Mouse (Mus musculus) skeletal muscle tissue, adult 2 months (tissue): Measurements from ENCODE around the gene Lhfp.

ENCODE experiments used
- DNase-seq: peaks from one replicate; pipeline ENCODE4 v3.0.0-alpha.2; 2012; ENCODE audit warnings: low read depth, low spot score

The Lhfp gene

DNA sequence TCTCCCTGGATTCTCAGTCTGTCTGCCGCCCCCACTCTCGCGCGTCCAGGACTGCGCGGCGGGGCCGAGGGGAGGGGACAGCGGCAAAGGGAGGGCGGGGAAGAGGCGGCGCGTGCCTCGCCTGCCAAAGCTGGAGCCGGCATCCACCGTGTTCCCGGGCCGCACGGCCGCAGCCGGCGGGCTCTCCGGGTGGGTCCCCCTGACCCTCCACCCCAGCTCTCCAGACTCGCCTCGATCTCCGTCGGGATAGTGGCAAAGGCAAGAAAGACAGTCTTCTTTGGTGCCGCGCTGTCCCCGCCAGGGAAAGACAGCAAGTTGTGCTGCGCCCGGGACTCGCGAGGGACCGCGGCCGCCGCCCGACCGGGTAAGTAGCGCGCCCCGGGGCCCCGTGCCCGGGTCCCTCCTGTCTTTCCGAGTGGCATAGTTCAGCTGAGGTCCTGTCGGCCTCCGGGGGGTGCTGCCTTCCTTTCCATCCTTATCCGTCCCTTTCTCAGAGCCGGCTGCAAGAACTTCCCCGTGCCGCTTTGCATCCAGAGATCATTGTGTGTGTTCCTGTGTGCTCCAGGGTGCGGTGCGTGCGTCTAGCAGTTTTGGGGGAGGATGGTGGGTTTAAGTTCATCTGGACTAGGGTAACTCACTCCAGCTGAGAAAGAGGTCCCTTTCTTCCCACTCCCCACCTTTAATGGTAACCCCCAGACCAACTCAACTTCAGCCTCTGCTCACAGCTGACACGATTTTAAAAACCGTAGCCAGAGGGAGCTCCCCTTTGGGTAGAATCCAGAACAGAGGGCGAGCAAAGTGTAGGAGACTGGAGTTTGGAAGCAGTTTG is at the start of gene Lhfp:
TSS of gene Lhfp (plus strand) at position 118 of the 829 bp plus-strand sequence.
- no peak for DNase-seq

DNA sequence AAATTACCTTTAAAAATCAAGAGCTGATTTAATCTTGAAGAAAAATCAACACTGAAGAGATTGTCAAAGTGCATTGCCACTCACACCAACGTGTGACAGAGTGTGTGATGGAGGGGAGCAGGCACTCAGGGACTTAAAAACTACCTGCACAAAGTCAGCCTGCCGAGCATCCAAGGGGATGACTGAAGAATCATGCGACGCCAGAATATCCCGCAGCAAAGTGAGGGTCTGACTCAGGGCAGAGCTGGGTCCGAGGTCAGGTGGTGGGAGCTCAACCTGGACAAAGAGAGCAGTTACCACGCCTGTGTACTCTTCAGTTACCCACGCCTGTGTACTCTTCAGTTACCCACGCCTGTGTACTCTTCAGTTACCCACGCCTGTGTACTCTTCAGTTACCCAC is 48.0 kb upstream of the Lhfp start:
- DNase-seq = no peak

DNA sequence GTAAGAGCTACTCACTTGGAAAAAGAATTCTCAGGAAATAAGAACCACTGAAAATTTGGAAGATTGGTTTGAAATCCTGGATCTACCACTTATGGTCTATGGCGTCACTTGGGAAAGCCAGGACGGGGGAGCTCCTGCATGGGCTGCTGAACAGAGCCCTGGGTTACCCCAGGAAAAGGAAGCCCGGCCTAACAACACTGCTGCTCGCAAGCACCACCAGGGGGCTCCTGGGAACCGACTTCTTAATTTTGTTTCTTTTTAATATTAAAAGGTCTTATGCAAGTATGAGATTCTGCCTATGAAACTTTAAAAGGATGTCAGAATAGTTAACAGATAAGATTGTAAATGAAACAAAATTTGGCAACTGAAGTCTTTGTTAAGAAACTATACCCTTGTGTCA is 46.7 kb upstream of the Lhfp start:
- no peak for DNase-seq

DNA sequence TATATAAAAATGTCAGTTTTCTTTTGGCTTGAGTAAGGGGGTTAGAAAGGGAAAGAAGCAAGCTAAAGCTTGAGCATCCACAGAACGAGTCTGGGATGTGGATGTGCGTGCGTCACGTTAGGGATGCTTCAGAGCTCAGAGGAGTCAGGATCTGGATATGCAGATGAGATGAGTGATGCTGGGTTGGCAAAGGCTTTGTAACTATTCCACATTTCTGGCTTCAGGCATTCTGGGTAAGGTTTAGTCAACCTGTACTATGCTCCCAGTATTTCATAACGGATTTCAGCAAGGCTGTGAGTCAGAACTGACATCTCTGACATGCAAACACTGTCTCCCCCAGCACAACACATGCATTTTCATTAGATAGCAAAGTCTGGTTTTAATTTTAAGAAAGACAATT is 44.7 kb upstream of the Lhfp start:
- no peak for DNase-seq

DNA sequence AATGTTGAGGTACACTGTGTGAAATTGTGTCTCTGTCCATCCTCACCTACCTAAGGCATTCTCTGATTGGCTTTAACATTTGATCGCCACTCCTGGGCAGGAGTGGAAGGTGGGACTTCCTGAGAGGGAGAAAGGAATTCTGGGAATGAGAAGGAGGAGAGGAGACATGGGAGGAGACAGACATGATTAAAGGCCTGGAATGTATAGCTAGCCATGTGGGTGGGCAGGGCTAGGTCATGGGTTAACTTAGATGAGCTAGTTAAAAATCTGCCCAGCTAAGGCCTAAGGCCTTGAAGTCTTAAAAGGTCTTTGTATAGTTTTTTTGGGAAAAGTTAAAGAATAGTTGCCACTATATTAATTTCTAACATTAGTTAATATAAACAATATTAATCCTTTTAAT is 43.9 kb upstream of the Lhfp start:
- DNase-seq = no peak

DNA sequence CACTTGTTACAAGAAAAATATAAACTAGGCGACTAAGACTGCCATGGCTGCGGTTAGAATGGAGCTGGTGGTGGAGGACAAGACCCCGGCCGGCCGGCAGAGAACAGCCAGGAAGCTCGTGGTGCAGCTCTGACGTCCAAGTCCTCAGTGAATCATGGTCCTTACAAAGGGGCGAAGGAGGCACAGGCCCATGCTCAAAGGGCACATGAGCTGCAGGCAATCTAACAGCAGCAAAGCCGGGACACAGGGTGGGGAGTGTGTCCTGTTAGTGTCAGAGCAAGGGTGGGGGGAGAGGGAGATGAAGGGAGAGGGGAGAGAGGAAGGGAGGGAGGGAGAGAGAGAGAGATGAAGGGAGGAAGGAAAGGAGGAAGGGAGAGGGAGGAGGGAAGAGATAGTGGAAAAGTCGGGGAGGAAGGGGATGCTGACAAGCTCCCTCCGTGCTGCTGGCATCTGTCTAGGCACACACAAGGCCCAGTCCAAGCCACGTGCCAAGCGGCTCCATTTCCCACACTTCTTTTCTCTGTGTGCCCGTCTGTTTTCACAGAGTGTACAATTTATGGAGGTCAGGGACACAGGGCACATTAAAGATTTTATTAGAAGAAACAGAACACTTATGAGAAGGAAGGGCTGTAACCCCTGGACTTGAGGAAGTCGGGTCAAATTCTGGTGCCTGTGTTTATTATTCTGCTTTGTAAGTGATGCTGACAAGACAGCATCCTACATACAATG is 42.1 kb upstream of the Lhfp start:
- no peak for DNase-seq

DNA sequence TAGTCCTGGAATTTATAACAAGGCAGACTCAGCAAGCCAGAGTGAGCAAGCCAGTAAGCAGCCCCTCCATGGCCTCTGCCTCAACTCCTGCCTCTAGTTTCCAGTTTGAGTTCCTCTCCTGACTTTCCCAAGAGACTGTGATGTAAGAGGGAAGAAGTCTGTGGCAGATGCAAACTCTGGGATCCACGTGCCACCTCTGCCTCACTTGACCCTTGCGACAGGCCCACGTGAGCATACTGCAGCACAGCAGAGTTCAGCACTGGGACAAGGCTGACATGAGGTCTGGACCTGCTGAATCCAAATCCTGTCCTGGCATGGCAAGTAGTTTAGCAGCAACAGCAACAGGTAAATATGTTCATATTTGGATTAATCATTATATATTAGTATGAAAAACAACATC is 41.3 kb upstream of the Lhfp start:
- DNase-seq = no peak

DNA sequence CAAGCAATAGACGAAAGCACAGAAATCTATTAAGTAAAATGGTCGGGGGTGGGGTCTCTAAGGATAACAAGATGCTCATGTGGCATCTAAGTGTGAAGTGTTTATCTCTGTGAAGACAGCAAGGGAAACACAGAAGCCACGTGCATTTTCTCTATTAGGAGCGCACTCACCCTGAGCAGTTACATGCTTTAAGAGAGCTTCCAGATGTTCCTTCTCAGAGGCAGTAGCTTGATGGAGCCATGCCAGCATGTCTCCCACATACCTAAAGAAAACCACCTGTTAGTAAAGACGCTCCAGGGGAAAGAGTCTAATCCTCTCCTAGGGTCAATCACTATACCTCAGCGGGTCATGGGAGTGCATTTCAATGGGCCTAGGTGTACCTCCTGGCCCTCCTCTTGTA is 39.3 kb upstream of the Lhfp start:
- DNase-seq = no peak

DNA sequence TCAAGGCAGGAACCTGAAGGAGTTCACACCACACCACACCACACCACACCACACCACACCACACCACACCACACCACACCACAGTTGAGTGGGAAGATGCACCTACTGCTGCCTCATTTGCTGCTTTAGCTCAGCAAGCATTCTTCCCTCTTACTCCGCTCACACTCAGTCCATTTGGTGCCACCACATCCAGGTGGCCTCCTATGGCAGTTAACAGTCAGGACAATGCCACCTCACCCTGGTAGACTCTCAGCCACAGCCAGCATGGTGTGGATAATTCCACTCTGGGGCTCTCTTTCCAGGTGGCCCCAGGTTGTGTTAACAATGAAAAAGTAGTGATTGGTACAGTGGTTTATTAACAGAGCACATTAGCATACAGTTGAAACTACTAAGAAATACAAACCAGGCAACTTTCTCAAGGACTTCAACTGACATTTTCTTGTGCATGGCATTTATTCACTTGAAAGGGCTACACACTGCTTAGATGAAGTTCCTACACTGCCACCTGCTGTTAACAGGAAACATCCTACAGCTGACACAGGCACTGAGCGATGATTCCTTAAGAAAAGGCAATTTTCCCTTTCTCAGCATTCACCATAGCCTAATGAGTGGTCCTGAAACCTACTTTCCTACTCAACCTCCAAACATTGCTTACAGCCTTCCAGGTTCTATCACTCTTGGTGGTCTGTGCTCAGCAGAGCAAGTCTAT is 36.8 kb upstream of the Lhfp start:
- DNase-seq = no peak

DNA sequence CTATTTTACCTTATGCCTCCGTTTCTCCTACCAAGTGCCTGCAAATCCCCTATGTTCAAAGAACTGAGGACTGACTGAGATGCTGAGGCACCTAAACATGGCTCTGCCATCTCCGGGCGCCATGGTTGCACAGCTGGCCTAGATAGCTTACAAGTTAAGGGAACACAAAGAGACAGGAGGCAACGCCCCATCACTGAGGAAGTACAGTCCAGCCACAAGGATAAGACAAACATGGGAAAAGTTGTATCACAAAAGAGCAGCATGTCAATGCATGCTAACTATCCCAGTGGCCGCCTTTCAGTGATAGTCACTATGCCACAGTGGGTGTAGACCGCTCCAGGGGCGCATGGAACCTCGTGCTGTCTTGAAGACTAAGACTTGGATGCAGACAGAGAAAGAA is 33.9 kb upstream of the Lhfp start:
- no peak for DNase-seq

DNA sequence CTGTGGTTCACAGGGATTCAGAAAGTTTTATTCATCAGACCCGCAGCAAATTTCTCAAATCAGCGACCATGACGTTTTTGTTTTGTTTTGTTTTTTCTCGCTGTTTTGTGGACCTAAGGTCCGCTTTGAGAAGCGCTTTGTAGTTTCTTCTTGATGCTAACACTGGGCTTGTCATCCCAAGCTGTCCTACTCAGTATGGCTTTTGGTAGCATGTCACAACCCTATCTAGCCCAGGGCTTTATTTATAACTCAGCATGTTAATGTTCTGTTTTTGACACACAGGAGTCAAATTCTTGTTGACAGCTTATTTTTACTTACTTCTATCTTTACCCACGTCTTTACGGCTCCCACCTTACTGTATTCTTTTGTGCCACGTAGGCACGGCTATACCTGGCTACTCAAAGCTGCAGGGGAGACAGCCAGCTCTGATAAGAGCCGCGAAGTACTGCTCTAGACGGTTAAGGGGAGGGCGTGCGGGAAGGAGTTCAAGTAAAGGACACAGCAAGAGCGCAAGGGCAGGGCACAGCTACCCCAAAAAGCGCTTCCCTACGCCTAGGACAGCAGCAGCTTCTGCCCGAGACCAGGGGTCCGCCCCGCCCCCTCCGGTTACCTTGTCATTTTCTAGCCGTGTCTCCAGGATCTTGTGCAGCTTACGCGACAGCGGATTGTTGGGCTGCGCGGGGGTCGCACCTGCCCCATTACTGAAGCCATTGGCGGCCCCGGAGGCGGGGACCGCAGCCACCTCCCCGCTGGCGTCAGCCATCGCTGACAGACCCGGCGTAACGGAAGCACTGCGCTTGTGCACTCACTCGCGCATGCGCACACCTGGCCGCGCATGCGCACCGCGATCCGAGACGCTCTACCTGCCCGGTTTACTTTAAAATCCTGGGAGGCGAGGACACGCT is 24.6 kb upstream of the Lhfp start, which contains the start of gene Cog6:
TSS of gene Cog6 (minus strand) at position 802 of the 905 bp plus-strand sequence.
- DNase-seq = peak; percentile 95

DNA sequence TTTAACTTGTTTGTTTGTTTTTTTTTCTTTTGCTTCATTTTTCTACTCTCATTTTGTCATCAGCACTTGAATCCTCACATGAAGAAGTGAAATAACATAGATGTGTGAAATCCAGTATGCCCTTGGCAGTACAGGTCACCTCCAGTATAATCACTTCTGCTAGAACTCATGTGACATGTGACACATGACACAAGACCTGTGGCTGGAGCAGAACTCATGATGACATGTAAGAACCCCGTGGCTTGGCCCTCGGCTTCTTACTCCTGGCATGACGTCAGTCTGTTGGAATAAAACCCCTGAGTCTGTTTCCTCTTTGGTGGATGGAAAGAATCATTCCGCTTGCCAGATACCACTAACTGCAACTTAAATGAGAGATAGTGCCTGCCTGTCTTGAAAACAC is 14.0 kb upstream of the Lhfp start:
- DNase-seq = no peak

DNA sequence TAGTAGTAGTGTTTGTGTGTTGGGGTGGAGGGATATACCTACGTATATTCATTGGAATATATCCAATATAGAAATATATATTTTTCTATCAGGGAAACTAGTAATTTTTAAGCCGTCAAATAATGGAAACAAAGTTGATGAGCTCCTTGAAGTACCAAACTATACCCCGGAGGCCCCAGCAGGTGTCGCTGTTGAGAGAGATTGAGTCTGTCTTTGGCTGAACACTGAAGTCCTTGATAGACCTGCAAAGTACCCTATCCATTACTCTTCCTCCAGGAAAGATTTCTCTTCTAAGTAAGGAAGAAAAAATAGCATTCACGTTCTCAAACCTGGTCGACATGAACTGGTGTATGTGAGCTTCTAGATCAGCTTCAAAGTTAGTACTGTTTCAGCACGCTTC is 12.3 kb upstream of the Lhfp start:
- DNase-seq = peak; percentile 66

DNA sequence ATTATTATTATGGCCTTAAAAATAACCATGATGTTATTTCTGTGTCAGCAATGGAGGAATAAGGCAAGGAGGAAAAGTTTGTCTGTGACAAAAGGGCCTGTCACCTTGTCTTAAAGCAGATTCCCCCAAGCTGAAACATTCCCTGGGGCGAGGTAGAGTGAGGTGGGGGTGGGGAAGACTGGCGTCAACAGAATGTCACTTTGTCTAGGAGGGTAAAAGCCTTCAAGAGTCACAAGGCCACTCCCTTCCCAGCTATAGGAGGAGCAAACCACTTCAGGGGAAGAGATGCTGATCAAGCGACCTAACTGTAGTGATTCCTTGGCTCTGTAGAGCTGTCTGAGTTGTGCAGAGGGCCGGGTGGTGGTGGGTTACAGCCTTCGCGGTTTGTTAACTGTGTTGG is 9.7 kb upstream of the Lhfp start:
- no peak for DNase-seq

DNA sequence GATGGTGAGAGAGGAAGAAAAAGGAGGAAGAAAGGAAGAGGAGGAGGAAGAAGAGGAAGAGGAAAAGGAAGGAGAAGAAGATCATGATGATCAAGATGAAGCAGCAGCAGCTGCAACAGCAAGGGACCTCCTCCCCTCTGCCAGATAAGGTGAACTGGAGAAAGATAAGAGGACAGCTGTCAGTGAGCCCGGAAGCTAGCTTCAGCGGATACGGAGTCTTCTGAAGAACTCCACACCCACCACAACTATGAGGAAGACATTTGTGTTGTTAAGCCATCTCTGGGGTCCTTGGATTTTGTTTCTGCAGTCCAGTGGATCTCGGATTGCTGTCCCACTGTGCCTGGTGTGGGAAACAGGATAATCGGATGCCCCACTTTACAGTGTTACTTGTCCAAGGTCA is 8.9 kb upstream of the Lhfp start:
- no peak for DNase-seq

DNA sequence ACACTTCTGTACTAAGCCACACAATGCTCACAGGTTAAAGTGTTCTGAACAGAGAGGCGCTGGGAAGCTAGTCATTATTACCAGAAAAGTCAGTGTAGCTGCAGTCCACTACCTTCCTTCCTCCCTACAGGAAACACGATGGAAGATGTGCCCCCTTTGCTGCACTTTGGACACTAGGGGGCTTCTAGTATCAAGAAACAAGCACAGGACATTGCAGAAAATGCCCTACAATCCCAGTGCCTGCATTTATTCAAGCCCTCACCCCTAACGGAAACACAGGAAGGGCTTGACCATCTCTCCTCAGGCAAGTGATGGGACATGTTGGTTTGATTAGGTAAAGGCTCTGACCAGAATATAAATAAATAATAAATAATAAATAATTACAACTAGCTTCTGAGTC is 7.9 kb upstream of the Lhfp start:
- DNase-seq = no peak

DNA sequence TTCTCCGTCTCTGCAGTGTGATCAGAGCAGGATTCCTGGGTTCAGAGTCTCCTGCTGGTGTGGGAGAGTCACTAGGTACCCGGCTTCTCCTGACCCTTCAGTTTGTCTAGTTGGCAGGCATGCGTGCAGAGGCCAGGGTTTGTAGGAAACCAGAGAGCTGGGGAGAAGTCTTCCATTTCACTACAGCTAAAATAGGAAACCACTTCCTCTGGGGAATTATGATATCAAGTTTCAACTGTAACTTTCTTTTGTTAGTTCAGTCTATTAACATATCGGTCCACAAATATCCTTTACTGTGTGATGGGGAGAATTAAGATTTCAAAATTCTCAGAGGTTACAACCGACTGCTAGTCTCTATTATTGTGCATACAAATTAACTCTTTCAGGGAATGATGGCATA is 5.3 kb upstream of the Lhfp start:
- DNase-seq = no peak

DNA sequence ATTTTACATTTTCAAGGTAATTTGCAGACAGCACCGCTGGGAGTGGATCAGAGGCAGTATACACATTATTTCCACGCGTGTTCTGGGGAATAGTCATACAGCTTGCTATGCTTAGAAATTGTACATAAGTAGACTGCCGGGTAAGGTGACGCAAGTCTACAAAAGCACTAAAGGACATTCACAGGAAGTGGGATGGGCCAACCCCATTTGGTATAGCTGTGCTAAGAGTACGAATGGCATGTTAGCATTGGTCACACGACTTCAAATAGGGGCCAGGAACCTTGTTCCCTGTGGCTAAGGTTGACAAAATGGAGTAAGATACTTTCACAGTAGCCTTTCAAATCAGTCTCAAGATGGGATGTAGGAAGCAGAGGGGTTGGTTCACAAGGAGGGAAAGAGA is 4.4 kb upstream of the Lhfp start:
- DNase-seq = no peak

DNA sequence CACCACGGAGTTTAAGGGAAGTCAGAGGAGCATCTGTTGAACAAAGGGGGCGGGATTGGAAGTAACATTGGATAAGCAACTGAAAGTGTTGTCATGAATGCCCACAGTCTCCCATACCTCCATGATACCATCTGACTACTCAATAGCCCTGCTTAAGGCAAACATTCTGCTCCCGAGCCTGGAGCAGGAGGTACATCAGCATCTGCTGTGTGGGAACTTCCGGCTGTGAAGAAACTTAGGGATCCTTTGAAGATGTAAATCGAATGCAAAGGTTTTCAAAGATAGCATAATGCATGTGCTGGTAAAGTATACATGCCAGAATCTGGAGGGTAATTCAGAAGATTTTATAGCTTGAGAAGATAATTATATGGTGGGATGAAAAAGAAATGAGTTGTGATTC is 2.4 kb upstream of the Lhfp start:
- DNase-seq = no peak

DNA sequence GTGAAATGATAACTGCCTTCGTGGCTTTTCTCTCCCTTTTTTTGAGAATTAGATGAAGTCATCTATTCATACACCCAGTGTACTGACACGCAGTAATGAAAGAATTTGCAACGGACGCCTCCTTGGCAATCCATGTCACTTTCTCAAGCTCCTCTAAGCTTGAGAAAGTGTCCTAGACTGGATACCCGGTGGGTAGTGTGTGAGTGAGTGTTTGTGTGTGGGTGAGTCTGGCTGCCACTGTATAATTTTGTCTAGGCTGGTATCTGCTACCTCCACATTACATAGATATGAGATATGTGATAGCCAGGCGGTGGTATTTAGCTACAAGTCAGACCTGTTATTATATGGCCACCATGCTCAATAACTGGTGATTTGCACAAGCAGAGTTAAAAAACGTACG is 1.6 kb upstream of the Lhfp start:
- no peak for DNase-seq

DNA sequence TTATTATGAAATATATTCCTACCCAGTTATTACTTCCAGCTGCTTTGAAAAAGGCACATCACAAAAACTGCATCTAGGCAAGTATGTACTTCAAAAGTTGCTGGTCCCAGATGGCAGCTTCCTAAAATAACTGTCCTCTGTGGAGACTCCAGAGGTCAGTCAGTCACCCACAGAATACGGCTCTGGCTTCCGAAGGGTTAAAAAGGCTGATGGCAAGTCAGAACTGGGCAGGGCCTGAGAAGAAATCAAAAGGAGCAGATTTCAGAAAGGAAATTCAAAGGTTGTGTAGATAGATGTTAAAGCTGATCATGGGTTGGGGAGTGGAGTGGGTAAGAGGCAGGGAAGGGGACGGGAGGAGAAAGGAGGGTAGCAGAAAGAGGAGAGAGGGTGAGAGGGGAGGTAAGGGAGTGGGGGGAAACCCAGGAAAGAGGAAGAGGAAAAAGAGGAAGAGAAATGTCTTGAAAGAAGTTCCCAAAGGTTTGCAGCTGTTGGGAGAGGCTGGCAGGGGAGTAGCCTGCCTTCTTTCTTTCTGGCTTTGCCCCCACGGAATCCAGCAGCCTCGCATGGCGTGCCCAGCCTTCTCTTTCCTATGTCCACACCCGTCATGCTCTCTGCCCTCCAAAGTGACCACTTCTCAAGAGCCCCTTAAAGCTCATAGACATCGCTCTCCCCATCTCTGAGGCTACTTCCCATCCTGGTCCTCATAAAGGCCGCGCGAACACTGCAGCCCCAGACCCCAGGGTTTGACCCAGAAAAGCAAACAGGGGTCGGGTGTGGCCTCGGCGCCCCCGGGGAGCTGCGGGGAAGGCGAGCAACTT is 526 bp upstream of the Lhfp start:
- no peak for DNase-seq
